Mouse (Mus musculus) brain, embryonic 14.5 days (tissue): ENCODE data around the gene Tmem151b. TPM values are rescaled to one million over a fixed set of nuclear protein-coding genes. Genes with fewer than 3 reads are reported as not detected.

ENCODE experiments used
- DNase-seq: peaks from one replicate; pipeline ENCODE4 v3.0.0-alpha.2; 2011; ENCODE audit warnings: low read depth
- CTCF ChIP-seq: fragments of 200-500 bp; IDR thresholded peaks from 2 replicates; pipeline ENCODE4 v1.5.1; 2012; ENCODE audit warnings: inconsistent platforms, mild to moderate bottlenecking, moderate library complexity, borderline replicate concordance; ENCODE audit not compliant: insufficient read depth, insufficient read length; ENCODE audit errors: extremely low read depth
- POLR2A ChIP-seq: fragments of 200-500 bp; IDR thresholded peaks from 2 replicates; pipeline ENCODE4 v1.6.1; 2012; ENCODE audit warnings: mild to moderate bottlenecking, inconsistent platforms, borderline replicate concordance; ENCODE audit not compliant: poor library complexity, insufficient read depth, insufficient read length, severe bottlenecking; ENCODE audit errors: extremely low read depth
- polyA plus RNA-seq: library from polyadenylated mRNA; depleted of rRNA; stranded (reverse); fragments of >200 nt; gene quantifications from 2 replicates; pipeline ENCODE4 v1.2.3, GENCODE M21; 2012

Gene Tmem151b
- polyA plus RNA-seq, 1 experiment: 46.5 TPM

GRCm38 (mm10) chr17:45518766-45519475 lies 30.6 kb downstream of the Tmem151b start:
- DNase-seq: peak; percentile 74
- TF ChIP-seq CTCF (no peak), POLR2A (no peak)

- no peak for TF ChIP-seq CTCF
- no peak for TF ChIP-seq POLR2A
- DNase-seq: no peak
Observed at GRCm38 (mm10) chr17:45517549-45518215, 31.8 kb downstream of the Tmem151b start.

- no peak for DNase-seq
- TF ChIP-seq CTCF: no peak
- no peak for TF ChIP-seq POLR2A
Observed at GRCm38 (mm10) chr17:45517135-45517534, 32.3 kb downstream of the Tmem151b start.

- DNase-seq: peak; percentile 84
- no peak for TF ChIP-seq POLR2A
- peak; percentile 86 for TF ChIP-seq CTCF
Observed at GRCm38 (mm10) chr17:45516488-45516887, 33.0 kb downstream of the Tmem151b start.

GRCm38 (mm10) chr17:45515806-45516205 lies 33.7 kb downstream of the Tmem151b start:
- TF ChIP-seq CTCF (no peak), POLR2A (no peak)
- no peak for DNase-seq

- no peak for DNase-seq
- no peak for TF ChIP-seq POLR2A
- no peak for TF ChIP-seq CTCF
Observed at GRCm38 (mm10) chr17:45515204-45515726, 34.2 kb downstream of the Tmem151b start.

GRCm38 (mm10) chr17:45511757-45512156 lies 37.7 kb downstream of the Tmem151b start:
- TF ChIP-seq POLR2A (no peak), CTCF (no peak)

GRCm38 (mm10) chr17:45510871-45511270 lies 38.6 kb downstream of the Tmem151b start:
- TF ChIP-seq CTCF (no peak), POLR2A (no peak)
- no peak for DNase-seq

More at GRCm38 (mm10) chr17:45511757-45512156, 37.7 kb downstream of the Tmem151b start:
- no peak for DNase-seq

GRCm38 (mm10) chr17:45506700-45507189 lies 42.7 kb downstream of the Tmem151b start, which contains the start of gene Aars2:
TSS of gene Aars2 (plus strand) at chr17:45506841.
- DNase-seq: peak; percentile 97
- TF ChIP-seq CTCF (peak; percentile 83), POLR2A (peak; percentile 71; the same call in 1 of the 2 replicates)

GRCm38 (mm10) chr17:45505941-45506465 lies 43.5 kb downstream of the Tmem151b start:
- DNase-seq: no peak
- no peak for TF ChIP-seq CTCF
- TF ChIP-seq POLR2A: no peak
